Mouse (Mus musculus) hindbrain, embryonic 11.5 days (tissue): Measurements from ENCODE around the gene Hk2. TPM values are rescaled to one million over a fixed set of nuclear protein-coding genes. Genes with fewer than 3 reads are reported as not detected.
A peak's percentile ranks its signal among the peaks of the same experiment; 100 is the strongest.

Experiments used
- ATAC-seq: fragments of 200-750 bp; cut with Nextera tagmentation; 2 replicates; pipeline ENCODE4 v1.8.0; 2017; ENCODE audit warnings: mild to moderate bottlenecking, moderate TSS enrichment, moderate library complexity; ENCODE audit not compliant: low FRiP score
- DNase-seq: peaks from one replicate; pipeline ENCODE4 v3.0.0-alpha.2; 2015; ENCODE audit warnings: low spot score
- H3K27ac ChIP-seq: fragments of 300-500 bp; sonication (generic); 2 replicates; pipeline ENCODE4 v1.5.1; 2014; ENCODE audit warnings: mild to moderate bottlenecking, low read depth, low read length
- H3K27me3 ChIP-seq: fragments of 300-500 bp; sonication (generic); 2 replicates; pipeline ENCODE4 v1.6.1; 2014; ENCODE audit warnings: mild to moderate bottlenecking, low read length, moderate library complexity, mixed read lengths; ENCODE audit not compliant: control insufficient read depth, insufficient read depth
- H3K36me3 ChIP-seq: fragments of 300-500 bp; sonication (generic); 2 replicates; pipeline ENCODE4 v1.6.1; 2014; ENCODE audit warnings: mild to moderate bottlenecking, low read length, moderate library complexity, mixed read lengths; ENCODE audit not compliant: control insufficient read depth, insufficient read depth
- H3K4me1 ChIP-seq: fragments of 300-500 bp; sonication (generic); replicated peaks from 2 replicates; pipeline ENCODE4 v1.6.1; 2014; ENCODE audit warnings: low read length, mixed read lengths; ENCODE audit not compliant: control insufficient read depth, insufficient read depth
- H3K4me2 ChIP-seq: fragments of 300-500 bp; sonication (generic); replicated peaks from 2 replicates; pipeline ENCODE4 v1.6.1; 2014; ENCODE audit warnings: mild to moderate bottlenecking, low read depth, low read length
- H3K4me3 ChIP-seq: fragments of 300-500 bp; sonication (generic); 2 replicates; pipeline ENCODE4 v1.5.1; 2014; ENCODE audit warnings: low read depth, low read length
- H3K9ac ChIP-seq: fragments of 300-500 bp; sonication (generic); 2 replicates; pipeline ENCODE4 v1.6.1; 2014; ENCODE audit warnings: low read depth, low read length
- H3K9me3 ChIP-seq: fragments of 300-500 bp; sonication (generic); 2 replicates; pipeline ENCODE4 v1.6.1; 2016; ENCODE audit warnings: low read length; ENCODE audit not compliant: control insufficient read depth
- WGBS: fragments of 180-500 bp; shearing (Covaris S2); extraction: QIAGEN DNeasy Blood & Tissue Kit; methylation state at CpG from one replicate; pipeline ENCODE4 v1.1.7; 2014; 5-methylcytosine and 5-hydroxymethylcytosine counted together
- polyA plus RNA-seq: library from polyadenylated mRNA; unstranded; fragments of >200 nt; fragmentation: Nextera tagmentation; extraction: Ambion mirVana; gene quantifications from 2 replicates; pipeline ENCODE4 v1.2.1, GENCODE M21; 2014

Hk2 gene
- polyA plus RNA-seq, 1 experiment from 2014 or later = 18.7 TPM

- peak; percentile 55 for ATAC-seq
- Histone ChIP-seq H3K4me2 (peak overlapping the region; percentile 95), H3K27ac (peak overlapping the region; percentile 31), H3K9ac (peak overlapping the region; percentile 62), H3K4me1 (no peaks in the 10 kb centered on the region; the same call in 1 of the 2 replicates), H3K9me3 (no peaks in the 10 kb centered on the region), H3K27me3 (no peaks in the 10 kb centered on the region), H3K36me3 (no peaks in the 10 kb centered on the region), H3K4me3 (peak overlapping the region; percentile 56)
- DNase-seq = peak; percentile 72
- WGBS = under 1% methylated on average over 64 of the region's 68 CpGs
These were observed 758 bp downstream of the Hk2 start for GRCm38 (mm10) chr6:82773261-82774131.

DNA sequence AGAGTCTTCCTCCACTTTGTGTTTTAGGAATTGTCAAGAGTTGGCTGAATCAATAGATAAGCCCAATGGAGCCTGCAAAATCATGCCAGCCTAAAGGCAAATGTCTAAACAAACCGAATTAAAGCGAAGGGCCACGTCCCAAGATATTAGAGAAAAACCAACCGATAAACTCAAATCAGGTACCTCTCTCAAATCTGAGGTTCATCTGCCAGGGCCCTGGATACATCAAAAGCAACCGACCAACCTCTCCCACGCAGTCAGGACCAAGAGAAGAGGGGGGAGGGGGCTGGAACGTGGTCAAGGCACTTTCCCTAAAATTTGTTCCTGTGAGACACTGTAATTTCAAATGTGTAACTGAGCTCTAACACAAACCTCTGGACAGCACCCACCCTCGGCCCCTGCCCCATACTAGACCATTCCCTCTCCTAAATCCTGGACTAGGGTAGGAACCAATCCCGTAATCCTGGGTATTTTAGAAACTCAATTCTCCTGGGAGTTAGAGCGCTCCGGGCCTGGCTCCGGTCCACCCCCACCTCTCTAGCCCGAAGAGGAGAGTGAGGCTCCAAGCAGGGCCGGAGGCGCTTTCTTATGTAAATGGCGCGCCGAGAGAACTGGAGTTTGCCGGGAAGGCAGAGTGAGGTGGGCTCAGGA lies 1.7 kb downstream of the Hk2 start:
- peak overlapping the region; percentile 62 for H3K9ac ChIP-seq
- H3K4me1 ChIP-seq = no peaks in the 10 kb centered on the region; the same call in 1 of the 2 replicates
- H3K27ac ChIP-seq = peak overlapping the region; percentile 31
- H3K9me3 ChIP-seq = no peaks in the 10 kb centered on the region
- no peaks in the 10 kb centered on the region for H3K36me3 ChIP-seq
- DNase-seq = no peak
- H3K4me3 ChIP-seq = peak overlapping the region; percentile 56
- ATAC-seq = peak; percentile 39; the same call in 1 of the 2 replicates
- WGBS = under 1% methylated on average over 19 of the region's 19 CpGs
- peak overlapping the region; percentile 95 for H3K4me2 ChIP-seq
- no peaks in the 10 kb centered on the region for H3K27me3 ChIP-seq

DNA sequence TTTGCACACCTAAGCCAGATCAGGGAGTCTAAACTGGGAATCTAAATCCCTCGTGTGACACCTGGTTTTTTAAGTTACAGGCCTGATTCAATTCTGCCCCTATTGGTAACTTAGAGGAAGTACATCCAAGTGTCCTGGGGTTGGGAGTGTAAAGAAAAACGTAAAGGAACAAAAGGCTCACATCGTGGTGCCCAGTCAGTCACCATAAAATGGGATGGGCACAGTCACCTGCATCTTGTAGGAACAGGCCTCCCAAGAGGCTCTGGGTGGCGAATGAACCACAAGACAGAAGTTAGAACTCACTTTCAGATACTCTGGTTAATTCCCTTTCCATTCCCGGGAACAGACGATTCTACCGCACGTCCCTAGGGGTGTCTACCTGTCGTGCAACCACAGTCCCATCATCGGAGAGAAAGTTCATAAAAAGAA lies 2.3 kb downstream of the Hk2 start:
- Histone ChIP-seq H3K4me2 (peak overlapping the region; percentile 95), H3K36me3 (no peaks in the 10 kb centered on the region), H3K27me3 (no peaks in the 10 kb centered on the region), H3K4me1 (no peaks in the 10 kb centered on the region; the same call in 1 of the 2 replicates), H3K4me3 (peak overlapping the region; percentile 56), H3K9me3 (no peaks in the 10 kb centered on the region), H3K27ac (no peak overlapping the region), H3K9ac (no peak overlapping the region)
- DNase-seq (peak; percentile 49), ATAC-seq (no peak)
- 2% methylated on average over 10 of the region's 10 CpGs for WGBS

- H3K9ac ChIP-seq = no peak overlapping the region
- H3K27me3 ChIP-seq = no peaks in the 10 kb centered on the region
- ATAC-seq (no peak), DNase-seq (no peak)
- no peaks in the 10 kb centered on the region for H3K9me3 ChIP-seq
- no peaks in the 10 kb centered on the region; the same call in 1 of the 2 replicates for H3K4me1 ChIP-seq
- H3K36me3 ChIP-seq = no peaks in the 10 kb centered on the region
- no peak overlapping the region for H3K4me2 ChIP-seq
- H3K4me3 ChIP-seq = no peak overlapping the region
- no peak overlapping the region for H3K27ac ChIP-seq
- 60% methylated on average over 9 of the region's 9 CpGs for WGBS
These were observed 3.2 kb downstream of the Hk2 start for GRCm38 (mm10) chr6:82771059-82771458.

GRCm38 (mm10) chr6:82770286-82770685 lies 4.0 kb downstream of the Hk2 start:
- no peak overlapping the region for H3K9ac ChIP-seq
- no peaks in the 10 kb centered on the region for H3K27me3 ChIP-seq
- no peak overlapping the region for H3K4me2 ChIP-seq
- H3K27ac ChIP-seq = no peak overlapping the region
- no peak overlapping the region for H3K4me3 ChIP-seq
- no peaks in the 10 kb centered on the region for H3K36me3 ChIP-seq
- DNase-seq = no peak
- H3K4me1 ChIP-seq = no peaks in the 10 kb centered on the region; the same call in 1 of the 2 replicates
- no peak for ATAC-seq
- no peaks in the 10 kb centered on the region for H3K9me3 ChIP-seq
- 85% methylated on average over 3 of the region's 3 CpGs for WGBS

GRCm38 (mm10) chr6:82769704-82770103 lies 4.5 kb downstream of the Hk2 start:
- WGBS = 68% methylated on average over 5 of the region's 5 CpGs
- no peak for ATAC-seq
- H3K4me2 ChIP-seq = no peak overlapping the region

GRCm38 (mm10) chr6:82767734-82768586 lies 6.3 kb downstream of the Hk2 start:
- H3K27ac ChIP-seq = no peak overlapping the region
- 89% methylated on average over 12 of the region's 12 CpGs for WGBS
- H3K27me3 ChIP-seq = no peaks in the 10 kb centered on the region
- no peaks in the 10 kb centered on the region for H3K4me1 ChIP-seq
- no peak for DNase-seq
- no peaks in the 10 kb centered on the region for H3K36me3 ChIP-seq
- H3K4me3 ChIP-seq = no peak overlapping the region
- H3K9ac ChIP-seq = no peak overlapping the region
- H3K4me2 ChIP-seq = no peak overlapping the region
- H3K9me3 ChIP-seq = no peaks in the 10 kb centered on the region
- ATAC-seq = no peak

More at GRCm38 (mm10) chr6:82769704-82770103, 4.5 kb downstream of the Hk2 start:
- no peak overlapping the region for H3K27ac ChIP-seq
- H3K4me3 ChIP-seq = no peak overlapping the region
- no peaks in the 10 kb centered on the region for H3K4me1 ChIP-seq
- H3K9ac ChIP-seq = no peak overlapping the region
- H3K36me3 ChIP-seq = no peaks in the 10 kb centered on the region
- no peaks in the 10 kb centered on the region for H3K9me3 ChIP-seq
- H3K27me3 ChIP-seq = no peaks in the 10 kb centered on the region
- no peak for DNase-seq

DNA sequence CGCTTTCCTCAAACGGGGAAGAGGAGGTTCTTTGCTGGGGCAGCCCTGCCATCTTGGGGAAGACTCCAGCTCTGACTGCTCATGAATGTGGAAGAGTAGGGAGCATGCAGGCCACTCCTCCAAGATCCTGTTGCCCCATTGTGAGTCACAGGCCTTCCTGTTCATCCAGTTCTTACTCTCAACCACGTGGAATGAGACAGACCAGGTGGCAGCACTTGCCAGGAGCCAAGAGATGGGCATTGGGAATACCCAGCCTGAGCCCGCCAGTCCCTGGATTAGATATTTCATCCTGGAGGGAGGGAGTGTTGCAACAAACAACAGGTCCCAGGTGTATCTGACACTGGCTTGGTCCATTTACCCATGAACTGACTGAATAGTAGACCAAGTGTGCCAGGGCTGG lies 7.6 kb downstream of the Hk2 start:
- Histone ChIP-seq H3K9me3 (no peaks in the 10 kb centered on the region), H3K27me3 (no peaks in the 10 kb centered on the region), H3K4me1 (no peaks in the 10 kb centered on the region), H3K36me3 (no peaks in the 10 kb centered on the region), H3K9ac (no peak overlapping the region), H3K27ac (no peak overlapping the region), H3K4me2 (no peak overlapping the region), H3K4me3 (no peak overlapping the region)
- 73% methylated on average over 4 of the region's 4 CpGs for WGBS
- ATAC-seq = no peak
- no peak for DNase-seq
